Mouse (Mus musculus): ENCODE measurements at regions not wholly inside any gene's neighbourhood (a gene's known extent, or its start where the extent isn't known, plus 50 kb on each side); places are given as distances from the start of the nearest gene placed in this dataset.

DNA sequence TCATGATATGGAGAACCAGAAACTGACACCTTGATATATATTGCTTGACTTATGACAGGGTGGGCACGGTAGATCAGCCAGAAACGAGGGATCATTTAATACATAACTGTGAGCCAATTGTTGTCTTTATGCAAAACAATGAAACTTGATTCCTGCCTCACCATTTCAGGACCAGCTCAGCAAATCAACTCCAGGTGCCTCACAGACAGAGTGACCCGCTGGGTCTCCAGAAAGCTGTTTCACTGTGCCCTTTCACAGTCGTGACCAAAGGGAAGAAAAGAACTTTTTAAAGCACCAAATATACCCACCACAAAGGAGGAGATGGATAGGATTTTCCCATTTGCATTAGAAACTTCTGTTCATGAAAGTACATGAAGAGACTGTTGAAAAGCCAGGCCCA, 443.0 kb upstream of the Mki67 start:
- H3K4me2 ChIP-seq (replicated peaks; ENCODE audit: low read depth, low read length), result no peak overlapping the region
- no peak for ATAC-seq (ENCODE audit: low FRiP score, low TSS enrichment)
- H3K27ac ChIP-seq (ENCODE audit: low read length), result no peak overlapping the region
- H3K4me3 ChIP-seq (ENCODE audit: low read length), result no peak overlapping the region
- H3K9me3 ChIP-seq (ENCODE audit: low read length), result no peaks in the 10 kb centered on the region
- no peaks in the 10 kb centered on the region for H3K4me1 ChIP-seq (ENCODE audit: insufficient read depth, low read length)
- no peaks in the 10 kb centered on the region for H3K36me3 ChIP-seq (ENCODE audit: insufficient read depth, low read length)
- H3K27me3 ChIP-seq (ENCODE audit: insufficient read depth, low read length), result no peaks in the 10 kb centered on the region
- H3K9ac ChIP-seq (replicated peaks; ENCODE audit: low read length), result no peak overlapping the region
- 16% methylated on average over 4 of the region's 4 CpGs for WGBS

GRCm38 (mm10) chr7:136161526-136161925, 445.4 kb upstream of the Mki67 start:
- H3K9me3 ChIP-seq (ENCODE audit: low read length), result no peaks in the 10 kb centered on the region
- H3K36me3 ChIP-seq (ENCODE audit: insufficient read depth, low read length), result no peaks in the 10 kb centered on the region
- no peak overlapping the region for H3K4me3 ChIP-seq (ENCODE audit: low read length)
- ATAC-seq (ENCODE audit: low FRiP score, low TSS enrichment), result no peak
- WGBS, result 72% methylated on average over 2 of the region's 2 CpGs
- H3K4me1 ChIP-seq (ENCODE audit: insufficient read depth, low read length), result no peaks in the 10 kb centered on the region
- no peaks in the 10 kb centered on the region for H3K27me3 ChIP-seq (ENCODE audit: insufficient read depth, low read length)
- H3K27ac ChIP-seq (ENCODE audit: low read length), result no peak overlapping the region
- no peak overlapping the region for H3K4me2 ChIP-seq (replicated peaks; ENCODE audit: low read depth, low read length)
- H3K9ac ChIP-seq (replicated peaks; ENCODE audit: low read length), result no peak overlapping the region

- H3K4me2 ChIP-seq (replicated peaks; ENCODE audit: low read depth, low read length), result no peak overlapping the region
- no peaks in the 10 kb centered on the region for H3K36me3 ChIP-seq (ENCODE audit: insufficient read depth, low read length)
- H3K9ac ChIP-seq (replicated peaks; ENCODE audit: low read length), result no peak overlapping the region
- ATAC-seq (ENCODE audit: low FRiP score, low TSS enrichment), result no peak
- no peaks in the 10 kb centered on the region for H3K4me1 ChIP-seq (ENCODE audit: insufficient read depth, low read length)
- 78% methylated on average over 5 of the region's 5 CpGs for WGBS
- H3K4me3 ChIP-seq (ENCODE audit: low read length), result no peak overlapping the region
- no peaks in the 10 kb centered on the region for H3K9me3 ChIP-seq (ENCODE audit: low read length)
- no peak overlapping the region for H3K27ac ChIP-seq (ENCODE audit: low read length)
- H3K27me3 ChIP-seq (ENCODE audit: insufficient read depth, low read length), result no peaks in the 10 kb centered on the region
Observed at GRCm38 (mm10) chr7:136164834-136165233, 448.7 kb upstream of the Mki67 start.

- H3K4me1 ChIP-seq (ENCODE audit: insufficient read depth, low read length), result no peaks in the 10 kb centered on the region
- no peak overlapping the region for H3K4me3 ChIP-seq (ENCODE audit: low read length)
- no peaks in the 10 kb centered on the region for H3K27me3 ChIP-seq (ENCODE audit: insufficient read depth, low read length)
- 70% methylated on average over 4 of the region's 4 CpGs for WGBS
- H3K27ac ChIP-seq (ENCODE audit: low read length), result no peak overlapping the region
- H3K36me3 ChIP-seq (ENCODE audit: insufficient read depth, low read length), result no peaks in the 10 kb centered on the region
- no peak for ATAC-seq (ENCODE audit: low FRiP score, low TSS enrichment)
- H3K9ac ChIP-seq (replicated peaks; ENCODE audit: low read length), result no peak overlapping the region
- H3K9me3 ChIP-seq (ENCODE audit: low read length), result no peaks in the 10 kb centered on the region
- no peak overlapping the region for H3K4me2 ChIP-seq (replicated peaks; ENCODE audit: low read depth, low read length)
Observed at GRCm38 (mm10) chr7:136169261-136169660, 453.1 kb upstream of the Mki67 start.

- H3K36me3 ChIP-seq (ENCODE audit: insufficient read depth, low read length), result no peaks in the 10 kb centered on the region
- no peak for ATAC-seq (ENCODE audit: low FRiP score, low TSS enrichment)
- H3K9ac ChIP-seq (replicated peaks; ENCODE audit: low read length), result no peak overlapping the region
- H3K27ac ChIP-seq (ENCODE audit: low read length), result no peak overlapping the region
- H3K4me3 ChIP-seq (ENCODE audit: low read length), result no peak overlapping the region
- H3K9me3 ChIP-seq (ENCODE audit: low read length), result peaks cover 4% of the 10 kb centered on the region; the same call in 1 of the 2 replicates
- no peaks in the 10 kb centered on the region for H3K4me1 ChIP-seq (ENCODE audit: insufficient read depth, low read length)
- no peaks in the 10 kb centered on the region for H3K27me3 ChIP-seq (ENCODE audit: insufficient read depth, low read length)
- no peak overlapping the region for H3K4me2 ChIP-seq (replicated peaks; ENCODE audit: low read depth, low read length)
Observed at GRCm38 (mm10) chr7:136176373-136176772, 460.2 kb upstream of the Mki67 start.

- Histone ChIP-seq H3K4me3 (ENCODE audit: low read length) (no peak overlapping the region), H3K9ac (replicated peaks; ENCODE audit: low read length) (no peak overlapping the region), H3K9me3 (ENCODE audit: low read length) (peaks cover 4% of the 10 kb centered on the region; the same call in 1 of the 2 replicates), H3K27me3 (ENCODE audit: insufficient read depth, low read length) (no peaks in the 10 kb centered on the region), H3K36me3 (ENCODE audit: insufficient read depth, low read length) (no peaks in the 10 kb centered on the region), H3K4me1 (ENCODE audit: insufficient read depth, low read length) (peaks cover 7% of the 10 kb centered on the region; the same call in 1 of the 2 replicates), H3K4me2 (replicated peaks; ENCODE audit: low read depth, low read length) (no peak overlapping the region), H3K27ac (ENCODE audit: low read length) (no peak overlapping the region)
- no peak for ATAC-seq (ENCODE audit: low FRiP score, low TSS enrichment)
- 60% methylated on average over 6 of the region's 6 CpGs for WGBS
Observed at GRCm38 (mm10) chr7:136180996-136181395, 464.8 kb upstream of the Mki67 start.

DNA sequence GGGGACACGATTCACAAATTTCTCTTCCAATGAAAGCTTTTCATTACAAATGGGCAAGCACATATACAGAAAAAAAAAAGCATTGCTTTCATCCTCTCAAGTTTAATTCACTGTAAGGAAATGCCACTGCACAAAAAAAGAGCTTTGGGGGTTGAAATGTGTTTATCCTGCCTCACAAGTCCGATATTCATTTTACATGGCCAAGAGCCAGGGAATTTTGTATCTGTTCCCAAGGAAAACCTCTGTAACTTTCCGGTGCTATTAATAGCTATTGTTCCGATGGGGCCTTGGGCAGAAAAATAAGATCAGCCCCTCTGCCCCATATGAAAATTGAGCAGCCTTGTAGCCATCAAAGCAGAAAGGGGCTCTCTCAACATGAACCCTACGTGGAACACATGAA, 465.9 kb upstream of the Mki67 start:
- Histone ChIP-seq H3K4me3 (ENCODE audit: low read length) (no peak overlapping the region), H3K4me1 (ENCODE audit: insufficient read depth, low read length) (peaks cover 7% of the 10 kb centered on the region; the same call in 1 of the 2 replicates), H3K27ac (ENCODE audit: low read length) (0 out of 2 replicates have a peak overlapping the region, but pooled peaks have one; percentile 40), H3K9ac (replicated peaks; ENCODE audit: low read length) (no peak overlapping the region), H3K27me3 (ENCODE audit: insufficient read depth, low read length) (no peaks in the 10 kb centered on the region), H3K9me3 (ENCODE audit: low read length) (peaks cover 4% of the 10 kb centered on the region; the same call in 1 of the 2 replicates), H3K36me3 (ENCODE audit: insufficient read depth, low read length) (no peaks in the 10 kb centered on the region), H3K4me2 (replicated peaks; ENCODE audit: low read depth, low read length) (no peak overlapping the region)
- 53% methylated on average over 5 of the region's 5 CpGs for WGBS
- ATAC-seq (ENCODE audit: low FRiP score, low TSS enrichment), result no peak

DNA sequence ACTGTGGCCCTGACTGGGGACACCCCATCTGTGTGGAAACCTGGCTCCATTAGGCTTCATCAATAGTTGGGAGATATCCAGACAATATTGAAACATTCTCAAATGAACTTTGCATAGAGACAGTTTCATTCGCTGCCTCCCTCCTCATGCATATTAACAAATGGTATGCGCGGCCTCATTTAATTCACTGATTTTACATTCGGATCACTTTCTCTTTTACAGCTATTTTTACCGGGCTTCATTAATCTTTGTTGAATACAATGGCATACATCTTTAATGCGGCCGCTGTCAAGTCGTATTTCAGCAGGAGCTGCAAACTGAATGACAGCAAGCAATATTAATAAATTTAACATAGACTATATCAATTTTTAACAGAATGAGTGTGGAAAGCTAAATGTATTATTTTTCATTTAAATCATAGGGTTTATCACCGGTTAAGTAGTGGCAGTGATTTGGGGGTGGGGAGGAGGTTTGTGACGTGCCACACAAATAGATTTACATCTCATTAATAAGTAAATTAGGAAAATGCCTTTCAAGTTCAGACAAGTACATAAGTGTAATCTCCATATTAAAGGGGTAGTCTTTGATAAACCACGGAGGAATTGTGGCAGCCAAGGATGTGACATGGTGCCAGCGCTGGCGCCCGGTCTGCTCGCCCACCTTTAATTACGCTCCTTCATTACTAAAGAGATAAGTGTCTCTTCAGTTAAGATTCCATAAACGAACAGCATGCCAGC, 480.4 kb upstream of the Mki67 start:
- WGBS, result 87% methylated on average over 17 of the region's 17 CpGs
- no peak overlapping the region for H3K4me2 ChIP-seq (replicated peaks; ENCODE audit: low read depth, low read length)

DNA sequence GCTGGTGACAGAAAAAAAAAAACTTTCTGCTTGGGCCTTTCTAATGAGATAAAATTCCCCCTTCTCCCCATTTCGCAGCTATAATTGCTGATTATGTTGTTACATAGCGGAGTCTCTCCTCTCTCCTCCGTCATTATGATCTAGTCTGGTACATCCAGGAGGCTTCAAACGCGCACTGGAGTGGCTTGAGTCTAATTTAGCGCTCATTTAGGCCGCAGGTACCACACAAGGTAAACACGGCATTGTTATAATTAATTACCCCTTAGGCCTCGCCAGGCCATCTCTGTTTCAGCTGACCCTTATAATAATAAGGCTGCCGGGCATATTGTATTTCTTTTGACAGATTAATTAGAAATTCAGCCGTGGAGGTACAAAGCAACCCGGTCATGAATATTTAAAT, 492.7 kb upstream of the Mki67 start:
- 59% methylated on average over 12 of the region's 12 CpGs for WGBS
- peaks cover 20% of the 10 kb centered on the region for H3K4me1 ChIP-seq (ENCODE audit: insufficient read depth, low read length)
- no peaks in the 10 kb centered on the region for H3K36me3 ChIP-seq (ENCODE audit: insufficient read depth, low read length)
- no peak overlapping the region for H3K9ac ChIP-seq (replicated peaks; ENCODE audit: low read length)
- H3K27me3 ChIP-seq (ENCODE audit: insufficient read depth, low read length), result no peaks in the 10 kb centered on the region
- no peak for ATAC-seq (ENCODE audit: low FRiP score, low TSS enrichment)
- no peak overlapping the region for H3K27ac ChIP-seq (ENCODE audit: low read length)
- H3K9me3 ChIP-seq (ENCODE audit: low read length), result peaks cover 3% of the 10 kb centered on the region; the same call in 1 of the 2 replicates
- no peak overlapping the region for H3K4me2 ChIP-seq (replicated peaks; ENCODE audit: low read depth, low read length)
- no peak overlapping the region for H3K4me3 ChIP-seq (ENCODE audit: low read length)

More for the DNA sequence above, 480.4 kb upstream of the Mki67 start:
- no peaks in the 10 kb centered on the region for H3K27me3 ChIP-seq (ENCODE audit: insufficient read depth, low read length)
- no peaks in the 10 kb centered on the region for H3K4me1 ChIP-seq (ENCODE audit: insufficient read depth, low read length)
- H3K9me3 ChIP-seq (ENCODE audit: low read length), result no peaks in the 10 kb centered on the region
- no peak overlapping the region for H3K27ac ChIP-seq (ENCODE audit: low read length)
- no peak for ATAC-seq (ENCODE audit: low FRiP score, low TSS enrichment)
- H3K4me3 ChIP-seq (ENCODE audit: low read length), result no peak overlapping the region
- H3K9ac ChIP-seq (replicated peaks; ENCODE audit: low read length), result no peak overlapping the region
- no peaks in the 10 kb centered on the region for H3K36me3 ChIP-seq (ENCODE audit: insufficient read depth, low read length)

Data from kidney, embryonic 16.5 days (tissue).